Comparison of ENCODE assay signal across 21 mouse cellular contexts in genomic region chr11:82835616-82836432, GRCm38 (mm10). TPM values are rescaled to one million over a fixed set of nuclear protein-coding genes. Genes with fewer than 3 reads are reported as not detected.
DNase-seq lines count a peak whose midpoint lies in the region; ATAC-seq lines count a peak whose summit lies in the region.
"Had no signal": no experiment of that assay in that cellular context is flagged by ENCODE, and none has a peak within 500 bp of the region (broad histone marks: within the 10 kb centered on the region; RNA-seq: fewer than 3 reads in every experiment).

No protein-coding gene starts in this region.

- no peak overlapping the region for H3K4me3 ChIP-seq in forebrain, embryonic 10.5 days
- H3K4me3 ChIP-seq in forebrain, embryonic 14.5 days (ENCODE audit: low read depth, low read length), result no peak overlapping the region
- H3K4me3 ChIP-seq in liver, embryonic 13.5 days (replicated peaks), result no peak overlapping the region
- H3K4me3 ChIP-seq in liver, embryonic 11.5 days (ENCODE audit: low read depth, low read length), result no peak overlapping the region
- H3K4me3 ChIP-seq: embryonic facial prominence, embryonic 12.5 days; gastrocnemius, adult 2 months; intestine, embryonic 15.5 days; neural tube, embryonic 15.5 days had no signal

- H3K36me3 ChIP-seq in forebrain, embryonic 10.5 days (replicated peaks), result no peaks in the 10 kb centered on the region
- H3K36me3 ChIP-seq in forebrain, embryonic 14.5 days (ENCODE audit: control insufficient read depth, insufficient read depth, low read length), result no peaks in the 10 kb centered on the region
- H3K36me3 ChIP-seq in liver, embryonic 13.5 days, result peaks cover 36% of the 10 kb centered on the region
- peaks cover 3% of the 10 kb centered on the region; the same call in 1 of the 2 replicates for H3K36me3 ChIP-seq in liver, embryonic 11.5 days (ENCODE audit: control insufficient read depth, insufficient read depth, low read length)
- H3K36me3 ChIP-seq: embryonic facial prominence, embryonic 12.5 days; intestine, embryonic 15.5 days; neural tube, embryonic 15.5 days had no signal

- H3K4me2 ChIP-seq in forebrain, embryonic 14.5 days (ENCODE audit: low read length), result no peak overlapping the region
- no peak overlapping the region for H3K4me2 ChIP-seq in liver, embryonic 13.5 days
- no peak overlapping the region for H3K4me2 ChIP-seq in liver, embryonic 11.5 days
- H3K4me2 ChIP-seq: embryonic facial prominence, embryonic 12.5 days; intestine, embryonic 15.5 days; lung, embryonic 14.5 days; neural tube, embryonic 15.5 days had no signal

- H3K27ac ChIP-seq in forebrain, embryonic 10.5 days, result peak overlapping the region; percentile 53; the same call in 1 of the 2 replicates
- H3K27ac ChIP-seq in forebrain, embryonic 14.5 days (ENCODE audit: low read depth, low read length), result no peak overlapping the region
- peak overlapping the region; percentile 27 for H3K27ac ChIP-seq in liver, embryonic 13.5 days
- H3K27ac ChIP-seq in liver, embryonic 11.5 days (ENCODE audit: low read depth, low read length), result no peak overlapping the region
- H3K27ac ChIP-seq: embryonic facial prominence, embryonic 12.5 days; intestine, embryonic 15.5 days; neural tube, embryonic 15.5 days; stomach, postnatal 0 days had no signal

- no peak for DNase-seq in forebrain, embryonic 10.5 days (ENCODE audit: extremely low spot score, low spot score)
- no peak for DNase-seq in forebrain, embryonic 14.5 days (ENCODE audit: low spot score)
- no peak for DNase-seq in liver, embryonic 13.5 days
- no peak for DNase-seq in liver, embryonic 11.5 days (ENCODE audit: low spot score)
- DNase-seq in thymus, postnatal 25 days, result peak; percentile 5
- DNase-seq in thymus, postnatal 4 days, result no peak
- no peak for DNase-seq in gastrocnemius, adult 18-20 months (ENCODE audit: low spot score)
- DNase-seq in right cerebral cortex, postnatal 4 days, result no peak
- DNase-seq: adrenal gland, adult 2 months; cerebellum, adult 2 months; gastrocnemius, adult 2 months; heart, adult 18-20 months; lung, embryonic 14.5 days; spleen, adult 18-20 months had no signal

- H3K9ac ChIP-seq in forebrain, embryonic 14.5 days (ENCODE audit: low read length), result no peak overlapping the region
- no peak overlapping the region for H3K9ac ChIP-seq in liver, embryonic 13.5 days
- H3K9ac ChIP-seq in liver, embryonic 11.5 days (ENCODE audit: low read depth, low read length), result no peak overlapping the region
- H3K9ac ChIP-seq: embryonic facial prominence, embryonic 12.5 days; intestine, embryonic 15.5 days; lung, embryonic 14.5 days; neural tube, embryonic 15.5 days had no signal

- H3K27me3 ChIP-seq in forebrain, embryonic 10.5 days (ENCODE audit: poor library complexity, severe bottlenecking), result peaks cover 12% of the 10 kb centered on the region
- H3K27me3 ChIP-seq in forebrain, embryonic 14.5 days (replicated peaks; ENCODE audit: control insufficient read depth, insufficient read depth, low read length), result no peaks in the 10 kb centered on the region
- H3K27me3 ChIP-seq in liver, embryonic 13.5 days, result no peaks in the 10 kb centered on the region
- no peaks in the 10 kb centered on the region for H3K27me3 ChIP-seq in liver, embryonic 11.5 days (replicated peaks; ENCODE audit: control insufficient read depth, insufficient read depth, low read length)
- H3K27me3 ChIP-seq: embryonic facial prominence, embryonic 12.5 days; intestine, embryonic 15.5 days; neural tube, embryonic 15.5 days had no signal

- no peak for ATAC-seq in forebrain, embryonic 14.5 days
- ATAC-seq in liver, embryonic 13.5 days (ENCODE audit: low read depth), result no peak
- ATAC-seq in liver, embryonic 11.5 days (replicated peaks; ENCODE audit: low FRiP score), result no peak
- ATAC-seq: intestine, embryonic 15.5 days had no signal

- WGBS in forebrain, embryonic 10.5 days, result 75% methylated on average over 11 of the region's 11 CpGs
- WGBS in forebrain, embryonic 14.5 days, result 50% methylated on average over 11 of the region's 11 CpGs
- WGBS in liver, embryonic 13.5 days (ENCODE audit: insufficient replicate concordance), result 77% methylated on average over 11 of the region's 11 CpGs
- WGBS in liver, embryonic 11.5 days, result 70% methylated on average over 11 of the region's 11 CpGs

- peaks cover 60% of the 10 kb centered on the region for H3K4me1 ChIP-seq in forebrain, embryonic 10.5 days
- peaks cover 26% of the 10 kb centered on the region for H3K4me1 ChIP-seq in forebrain, embryonic 14.5 days (ENCODE audit: control insufficient read depth, insufficient read depth, low read length)
- peaks cover 84% of the 10 kb centered on the region for H3K4me1 ChIP-seq in liver, embryonic 13.5 days (replicated peaks)
- H3K4me1 ChIP-seq in liver, embryonic 11.5 days (replicated peaks; ENCODE audit: control insufficient read depth, insufficient read depth, low read length), result peaks cover 38% of the 10 kb centered on the region

- no peaks in the 10 kb centered on the region for H3K9me3 ChIP-seq in forebrain, embryonic 10.5 days
- H3K9me3 ChIP-seq in forebrain, embryonic 14.5 days (replicated peaks; ENCODE audit: control insufficient read depth, low read length), result no peaks in the 10 kb centered on the region
- H3K9me3 ChIP-seq in liver, embryonic 13.5 days (replicated peaks), result no peaks in the 10 kb centered on the region
- H3K9me3 ChIP-seq in liver, embryonic 11.5 days (ENCODE audit: control insufficient read depth, low read length), result no peaks in the 10 kb centered on the region
- H3K9me3 ChIP-seq: embryonic facial prominence, embryonic 12.5 days; intestine, embryonic 15.5 days; neural tube, embryonic 15.5 days had no signal

RNA-seq across cellular contexts. Expression of gene Rffl, which starts 35.2 kb away (rescaled TPM):
- polyA plus RNA-seq in forebrain, embryonic 10.5 days (2016; fragmentation: Nextera tagmentation; extraction: Ambion mirVana), result 8.8 and 9.5 TPM in 2 replicates
- 8.4 and 9.8 TPM in 2 replicates for polyA plus RNA-seq in forebrain, embryonic 14.5 days (2014; fragmentation: Nextera tagmentation; extraction: Ambion mirVana)
- 20.2 and 25.3 TPM in 2 replicates for polyA plus RNA-seq in liver, embryonic 13.5 days (2015; fragmentation: Nextera tagmentation; extraction: Ambion mirVana)
- polyA plus RNA-seq in liver, embryonic 11.5 days (2014; fragmentation: Nextera tagmentation; extraction: Ambion mirVana), result 27.5 and 29.7 TPM in 2 replicates
- 1 to 10 TPM; 6.3 to 7.4 TPM for total RNA-seq in gastrocnemius, adult 18-20 months (2021)

RNA-seq across cellular contexts. Expression of gene Rad51d, which starts 54.6 kb away (rescaled TPM):
- polyA plus RNA-seq in forebrain, embryonic 10.5 days (2016; fragmentation: Nextera tagmentation; extraction: Ambion mirVana), result 15.3 and 18.0 TPM in 2 replicates
- polyA plus RNA-seq in forebrain, embryonic 14.5 days (2014; fragmentation: Nextera tagmentation; extraction: Ambion mirVana), result 14.2 and 16.8 TPM in 2 replicates
- 6.8 and 8.0 TPM in 2 replicates for polyA plus RNA-seq in liver, embryonic 13.5 days (2015; fragmentation: Nextera tagmentation; extraction: Ambion mirVana)
- 14.4 and 14.8 TPM in 2 replicates for polyA plus RNA-seq in liver, embryonic 11.5 days (2014; fragmentation: Nextera tagmentation; extraction: Ambion mirVana)
- 1 to 10 TPM; 2.9 to 4.7 TPM for total RNA-seq in gastrocnemius, adult 18-20 months (2021)

RNA-seq across cellular contexts. Expression of gene Lig3, which starts 54.9 kb away (rescaled TPM):
- polyA plus RNA-seq in forebrain, embryonic 10.5 days (2016; fragmentation: Nextera tagmentation; extraction: Ambion mirVana), result 50.3 and 51.4 TPM in 2 replicates
- 32.4 and 36.2 TPM in 2 replicates for polyA plus RNA-seq in forebrain, embryonic 14.5 days (2014; fragmentation: Nextera tagmentation; extraction: Ambion mirVana)
- polyA plus RNA-seq in liver, embryonic 13.5 days (2015; fragmentation: Nextera tagmentation; extraction: Ambion mirVana), result 10.2 and 12.0 TPM in 2 replicates
- polyA plus RNA-seq in liver, embryonic 11.5 days (2014; fragmentation: Nextera tagmentation; extraction: Ambion mirVana), result 29.6 and 31.7 TPM in 2 replicates
- total RNA-seq in gastrocnemius, adult 18-20 months (2021), result 10 to 100 TPM; 17.0 to 17.1 TPM

RNA-seq across cellular contexts. Expression of gene Fndc8, which starts 56.1 kb away (rescaled TPM):
- polyA plus RNA-seq in forebrain, embryonic 10.5 days (2016; fragmentation: Nextera tagmentation; extraction: Ambion mirVana), result 0.18 and 0.22 TPM in 2 replicates
- polyA plus RNA-seq in forebrain, embryonic 14.5 days (2014; fragmentation: Nextera tagmentation; extraction: Ambion mirVana), result 0.18 and 0.48 TPM in 2 replicates
- polyA plus RNA-seq in liver, embryonic 13.5 days (2015; fragmentation: Nextera tagmentation; extraction: Ambion mirVana), result 0.05 and 0.08 TPM in 2 replicates
- 0.13 and 0.15 TPM in 2 replicates for polyA plus RNA-seq in liver, embryonic 11.5 days (2014; fragmentation: Nextera tagmentation; extraction: Ambion mirVana)
- not detected for total RNA-seq in gastrocnemius, adult 18-20 months (2021)
- total RNA-seq: common myeloid progenitor, adult 5-6 weeks; gastrocnemius, adult 2 months; heart, adult 18-20 months; layer of hippocampus, postnatal 25 days; left cerebral cortex, postnatal 36 days had no signal
- polyA plus RNA-seq: cerebellum, adult 2 months; lung, embryonic 14.5 days; stomach, postnatal 0 days had no signal

Comparison
In these comparisons a context has a peak if more than half of its experiments do, and no peak if none do; other contexts are left out.
1. H3K27ac ChIP-seq: peak in forebrain, embryonic 10.5 days (single experiment) and liver, embryonic 13.5 days (single experiment); none in forebrain, embryonic 14.5 days (single experiment) and liver, embryonic 11.5 days (single experiment).